Mouse (Mus musculus): Measurements from ENCODE around the gene Fyn. TPM values are rescaled to one million over a fixed set of nuclear protein-coding genes. Genes with fewer than 3 reads are reported as not detected.

Fyn gene
- polyA plus RNA-seq, 1 experiment from 2014 or later: 79.1 TPM

GRCm38 (mm10) chr10:39555740-39556139, 187.1 kb downstream of the Fyn start:
- H3K9ac ChIP-seq: no peak overlapping the region
- WGBS: 45% methylated on average over 5 of the region's 5 CpGs
- H3K27me3 ChIP-seq: no peaks in the 10 kb centered on the region
- H3K4me1 ChIP-seq (replicated peaks): peaks cover 89% of the 10 kb centered on the region
- H3K4me3 ChIP-seq: no peak overlapping the region
- ATAC-seq (ENCODE audit: low FRiP score, low read depth): no peak
- H3K9me3 ChIP-seq: no peaks in the 10 kb centered on the region
- no peak overlapping the region for H3K4me2 ChIP-seq
- peak overlapping the region; percentile 67; the same call in 1 of the 2 replicates for H3K27ac ChIP-seq (replicated peaks)
- H3K36me3 ChIP-seq: no peaks in the 10 kb centered on the region

- peak overlapping the region; percentile 73 for H3K27ac ChIP-seq (replicated peaks)
- H3K36me3 ChIP-seq: no peaks in the 10 kb centered on the region
- no peak overlapping the region for H3K9ac ChIP-seq
- H3K4me2 ChIP-seq: no peak overlapping the region
- no peaks in the 10 kb centered on the region for H3K27me3 ChIP-seq
- WGBS: 80% methylated on average over 9 of the region's 9 CpGs
- no peaks in the 10 kb centered on the region for H3K9me3 ChIP-seq
- no peak overlapping the region for H3K4me3 ChIP-seq
- H3K4me1 ChIP-seq (replicated peaks): peaks cover 73% of the 10 kb centered on the region
- ATAC-seq (ENCODE audit: low FRiP score, low read depth): no peak
Measured at GRCm38 (mm10) chr10:39557360-39557759, 188.7 kb downstream of the Fyn start.

DNA sequence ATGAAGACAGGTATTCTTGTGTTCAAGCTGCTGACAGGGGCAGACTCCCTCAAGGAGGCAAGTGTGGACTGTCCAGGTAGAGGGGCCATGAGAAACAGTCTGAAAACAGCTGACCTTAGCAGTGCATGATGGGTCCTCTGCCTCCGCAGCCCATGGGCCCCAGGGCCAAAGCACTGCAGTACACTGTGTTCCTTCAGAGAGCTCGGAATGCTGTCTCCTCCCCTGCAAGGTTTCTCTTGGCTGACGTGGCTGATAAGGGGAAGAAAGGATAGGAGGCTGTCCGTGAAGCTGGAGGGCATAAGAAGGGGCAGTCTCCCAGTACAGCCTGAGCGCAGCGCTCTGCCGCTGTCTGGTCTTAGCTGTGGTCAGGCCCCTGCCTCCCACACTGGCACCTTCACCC, 189.2 kb downstream of the Fyn start:
- Histone ChIP-seq H3K4me2 (no peak overlapping the region), H3K9me3 (no peaks in the 10 kb centered on the region), H3K4me3 (no peak overlapping the region), H3K27me3 (no peaks in the 10 kb centered on the region), H3K4me1 (replicated peaks) (peaks cover 68% of the 10 kb centered on the region), H3K9ac (0 out of 2 replicates have a peak overlapping the region, but pooled peaks have one; percentile 7), H3K36me3 (no peaks in the 10 kb centered on the region), H3K27ac (replicated peaks) (peak overlapping the region; percentile 73)
- 48% methylated on average over 7 of the region's 7 CpGs for WGBS
- ATAC-seq (ENCODE audit: low FRiP score, low read depth): 0 out of 2 replicates have a peak, but pooled peaks have one; percentile 13

- no peak overlapping the region for H3K4me3 ChIP-seq
- no peak overlapping the region for H3K4me2 ChIP-seq
- H3K4me1 ChIP-seq (replicated peaks): peaks cover 65% of the 10 kb centered on the region
- H3K27me3 ChIP-seq: no peaks in the 10 kb centered on the region
- 41% methylated on average over 5 of the region's 5 CpGs for WGBS
- no peaks in the 10 kb centered on the region for H3K9me3 ChIP-seq
- H3K9ac ChIP-seq: 0 out of 2 replicates have a peak overlapping the region, but pooled peaks have one; percentile 7
- H3K36me3 ChIP-seq: no peaks in the 10 kb centered on the region
- H3K27ac ChIP-seq (replicated peaks): peak overlapping the region; percentile 73
- no peak for ATAC-seq (ENCODE audit: low FRiP score, low read depth)
Measured at GRCm38 (mm10) chr10:39558492-39559005, 189.9 kb downstream of the Fyn start.

DNA sequence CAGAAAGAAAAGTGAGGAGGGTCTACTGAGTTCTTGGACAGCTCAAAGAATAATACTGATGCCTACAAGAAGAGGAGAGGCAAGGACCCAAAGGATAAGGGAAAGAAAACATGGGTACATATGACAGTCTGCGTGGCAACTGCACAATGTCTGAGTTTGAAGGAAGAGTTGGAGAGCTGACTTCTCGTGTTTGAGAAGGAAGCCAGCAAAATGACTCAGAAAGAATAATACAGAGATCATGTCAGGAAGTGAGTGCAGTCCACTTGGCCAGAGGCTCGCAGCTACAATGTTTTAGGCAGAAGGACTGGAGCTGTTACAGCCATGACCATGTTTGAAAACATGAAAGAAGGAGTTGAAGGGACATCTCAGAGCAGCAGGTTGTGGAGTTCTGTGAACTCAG, 190.7 kb downstream of the Fyn start:
- Histone ChIP-seq H3K27me3 (no peaks in the 10 kb centered on the region), H3K4me1 (replicated peaks) (peaks cover 62% of the 10 kb centered on the region), H3K27ac (replicated peaks) (peak overlapping the region; percentile 73), H3K4me2 (no peak overlapping the region), H3K9ac (no peak overlapping the region), H3K4me3 (no peak overlapping the region), H3K36me3 (no peaks in the 10 kb centered on the region; the same call in 1 of the 2 replicates), H3K9me3 (no peaks in the 10 kb centered on the region)
- WGBS: 82% methylated on average over 3 of the region's 3 CpGs
- ATAC-seq (ENCODE audit: low FRiP score, low read depth): no peak

- no peak for ATAC-seq (ENCODE audit: low FRiP score, low read depth)
- Histone ChIP-seq H3K4me1 (replicated peaks) (peaks cover 44% of the 10 kb centered on the region), H3K4me2 (no peak overlapping the region), H3K9me3 (no peaks in the 10 kb centered on the region), H3K4me3 (no peak overlapping the region), H3K9ac (no peak overlapping the region), H3K27ac (replicated peaks) (no peak overlapping the region), H3K27me3 (no peaks in the 10 kb centered on the region), H3K36me3 (peaks cover 6% of the 10 kb centered on the region; the same call in 1 of the 2 replicates)
- 43% methylated on average over 2 of the region's 2 CpGs for WGBS
Measured at GRCm38 (mm10) chr10:39562383-39562782, 193.7 kb downstream of the Fyn start.

DNA sequence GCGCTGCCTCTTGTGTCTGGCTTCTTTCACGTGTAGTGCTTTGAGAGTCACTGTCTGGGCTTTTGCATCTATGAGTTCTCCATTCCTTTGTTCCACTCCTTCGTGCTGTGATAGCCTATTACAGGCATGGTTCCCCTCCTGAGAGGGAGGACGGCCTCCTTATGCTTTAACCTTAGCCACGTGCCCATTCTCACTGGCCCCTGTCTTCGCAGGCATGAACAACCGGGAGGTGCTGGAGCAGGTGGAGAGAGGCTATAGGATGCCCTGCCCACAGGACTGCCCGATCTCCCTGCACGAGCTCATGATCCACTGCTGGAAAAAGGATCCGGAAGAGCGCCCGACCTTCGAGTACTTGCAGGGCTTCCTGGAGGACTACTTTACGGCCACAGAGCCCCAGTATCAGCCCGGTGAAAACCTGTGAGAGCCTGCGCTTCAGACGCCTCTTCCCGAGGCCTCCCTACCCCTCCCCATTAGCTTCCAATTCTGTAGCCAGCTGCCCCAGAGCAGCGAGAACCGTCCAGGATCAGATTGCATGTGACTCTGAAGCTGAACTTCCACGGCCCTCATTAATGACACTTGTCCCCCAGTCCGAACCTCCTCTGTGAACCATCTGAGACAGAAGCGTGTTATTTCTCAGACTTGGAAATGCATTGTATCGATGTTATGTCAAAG, 195.0 kb downstream of the Fyn start:
- no peak overlapping the region for H3K9ac ChIP-seq
- 41% methylated on average over 24 of the region's 24 CpGs for WGBS

GRCm38 (mm10) chr10:39566901-39567300, 198.2 kb downstream of the Fyn start:
- Histone ChIP-seq H3K9ac (no peak overlapping the region), H3K4me3 (no peak overlapping the region), H3K27ac (replicated peaks) (no peak overlapping the region), H3K9me3 (no peaks in the 10 kb centered on the region), H3K4me1 (replicated peaks) (peaks cover 37% of the 10 kb centered on the region), H3K36me3 (peaks cover 6% of the 10 kb centered on the region; the same call in 1 of the 2 replicates), H3K27me3 (no peaks in the 10 kb centered on the region), H3K4me2 (no peak overlapping the region)
- ATAC-seq (ENCODE audit: low FRiP score, low read depth): no peak
- 66% methylated on average over 12 of the region's 12 CpGs for WGBS

More for the DNA sequence above, 195.0 kb downstream of the Fyn start:
- Histone ChIP-seq H3K4me2 (no peak overlapping the region), H3K36me3 (peaks cover 6% of the 10 kb centered on the region; the same call in 1 of the 2 replicates), H3K27ac (replicated peaks) (peak overlapping the region; percentile 27), H3K4me3 (no peak overlapping the region), H3K9me3 (no peaks in the 10 kb centered on the region), H3K4me1 (replicated peaks) (peaks cover 31% of the 10 kb centered on the region), H3K27me3 (no peaks in the 10 kb centered on the region)
- no peak for ATAC-seq (ENCODE audit: low FRiP score, low read depth)

DNA sequence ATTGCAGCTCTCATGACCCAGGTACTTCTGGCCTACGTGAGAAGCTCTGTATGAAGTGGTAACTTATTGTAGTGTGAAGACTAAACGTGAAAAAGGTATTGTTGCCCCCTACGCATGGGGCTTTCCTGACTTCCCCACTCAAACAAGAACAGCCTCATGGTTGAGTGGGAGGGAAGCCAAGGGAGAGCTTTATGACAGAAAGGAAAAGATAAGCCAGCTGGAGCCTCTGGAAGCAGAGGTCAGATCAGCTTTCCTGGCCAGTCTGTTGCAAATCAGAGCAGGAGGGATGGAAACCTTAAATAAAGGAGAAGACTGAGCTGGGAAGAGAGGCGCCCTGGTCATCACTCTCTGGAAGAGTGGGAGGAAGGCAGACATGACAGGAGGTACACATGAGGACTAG, 200.3 kb downstream of the Fyn start:
- 85% methylated on average over 4 of the region's 4 CpGs for WGBS
- H3K4me2 ChIP-seq: no peak overlapping the region
- no peak overlapping the region for H3K9ac ChIP-seq
- H3K4me3 ChIP-seq: no peak overlapping the region
- peaks cover 40% of the 10 kb centered on the region for H3K4me1 ChIP-seq (replicated peaks)
- no peaks in the 10 kb centered on the region for H3K9me3 ChIP-seq
- H3K36me3 ChIP-seq: peaks cover 6% of the 10 kb centered on the region; the same call in 1 of the 2 replicates
- no peak for ATAC-seq (ENCODE audit: low FRiP score, low read depth)
- no peak overlapping the region for H3K27ac ChIP-seq (replicated peaks)
- H3K27me3 ChIP-seq: no peaks in the 10 kb centered on the region

GRCm38 (mm10) chr10:39571011-39571410, 202.4 kb downstream of the Fyn start:
- H3K4me2 ChIP-seq: no peak overlapping the region
- no peaks in the 10 kb centered on the region for H3K9me3 ChIP-seq
- 0 out of 2 replicates have a peak overlapping the region, but pooled peaks have one; percentile 17 for H3K9ac ChIP-seq
- ATAC-seq (ENCODE audit: low FRiP score, low read depth): 0 out of 2 replicates have a peak, but pooled peaks have one; percentile 36
- H3K36me3 ChIP-seq: 0 out of 2 replicates have a peak, but pooled peaks cover 6% of the 10 kb centered on the region
- H3K27me3 ChIP-seq: no peaks in the 10 kb centered on the region
- H3K4me3 ChIP-seq: no peak overlapping the region
- WGBS: 30% methylated on average over 7 of the region's 7 CpGs
- peak overlapping the region; percentile 83 for H3K27ac ChIP-seq (replicated peaks)
- peaks cover 39% of the 10 kb centered on the region for H3K4me1 ChIP-seq (replicated peaks)

GRCm38 (mm10) chr10:39572050-39572671, 203.5 kb downstream of the Fyn start:
- ATAC-seq (ENCODE audit: low FRiP score, low read depth): peak; percentile 31; the same call in 1 of the 2 replicates
- no peaks in the 10 kb centered on the region for H3K9me3 ChIP-seq
- H3K9ac ChIP-seq: no peak overlapping the region
- WGBS: 32% methylated on average over 9 of the region's 9 CpGs
- H3K36me3 ChIP-seq: 0 out of 2 replicates have a peak, but pooled peaks cover under 1% of the 10 kb centered on the region
- peaks cover 35% of the 10 kb centered on the region for H3K4me1 ChIP-seq (replicated peaks)
- peak overlapping the region; percentile 83 for H3K27ac ChIP-seq (replicated peaks)
- no peaks in the 10 kb centered on the region for H3K27me3 ChIP-seq
- H3K4me3 ChIP-seq: no peak overlapping the region
- H3K4me2 ChIP-seq: no peak overlapping the region

GRCm38 (mm10) chr10:39572672-39573051, 204.0 kb downstream of the Fyn start:
- Histone ChIP-seq H3K4me3 (no peak overlapping the region), H3K27ac (replicated peaks) (peak overlapping the region; percentile 83), H3K4me2 (no peak overlapping the region), H3K4me1 (replicated peaks) (peaks cover 32% of the 10 kb centered on the region), H3K9me3 (no peaks in the 10 kb centered on the region), H3K36me3 (no peaks in the 10 kb centered on the region), H3K27me3 (no peaks in the 10 kb centered on the region), H3K9ac (no peak overlapping the region)
- 35% methylated on average over 6 of the region's 6 CpGs for WGBS
- no peak for ATAC-seq (ENCODE audit: low FRiP score, low read depth)

Measured in hindbrain, embryonic 15.5 days (tissue).